Mouse (Mus musculus) liver, postnatal 0 days (tissue): ENCODE results near the gene Disp2.

ENCODE experiments used
- CTCF ChIP-seq: sonication (generic); IDR thresholded peaks from 2 replicates; pipeline ENCODE4 v1.5.1; 2016; ENCODE audit warnings: antibody characterized with exemption, low read depth
- EP300 ChIP-seq: IDR thresholded peaks from 2 replicates; pipeline ENCODE4 v1.6.1; 2016; ENCODE audit warnings: antibody characterized with exemption, low read depth, mild to moderate bottlenecking

GRCm38 (mm10) chr2:118733341-118733740 lies 46.2 kb upstream of the Disp2 start:
- TF ChIP-seq EP300 (no peak), CTCF (no peak)
